Mouse (Mus musculus): Measurements from ENCODE around the gene Gpr152.

DNA sequence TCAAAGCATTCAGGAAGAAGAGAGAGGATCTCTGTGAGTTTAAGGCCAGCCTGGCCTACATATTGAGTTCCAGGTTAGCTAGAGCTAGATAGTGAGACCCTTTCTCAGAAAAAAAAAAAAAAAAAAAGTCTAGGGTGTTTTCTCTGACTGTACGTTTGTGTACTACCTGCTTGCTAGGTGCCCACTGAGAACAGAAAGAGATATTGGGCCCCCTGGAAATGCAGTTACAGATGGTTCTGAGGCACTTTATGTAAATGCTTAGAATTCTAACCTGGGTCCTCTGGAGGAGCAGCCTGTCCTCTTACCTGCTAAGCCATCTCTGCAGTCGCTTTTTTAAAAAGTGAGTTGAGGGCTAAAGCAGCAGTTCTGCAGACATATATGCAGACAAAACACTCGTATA is 43.8 kb upstream of the Gpr152 start:
- TF ChIP-seq KAT2A (conservative IDR thresholded peaks at IDR 0.05; ENCODE audit: low read depth, low read length), result no peak
- no peak for TF ChIP-seq MAX (IDR thresholded peaks at IDR 0.05; ENCODE audit: low read length)
- TF ChIP-seq CTCF (IDR thresholded peaks at IDR 0.05 in 2 of 3, conservative IDR thresholded peaks at IDR 0.05 in 1 of 3; ENCODE audit: control insufficient read depth in 1 of 3, insufficient read depth in 1 of 3, low read depth in 2 of 3, low read length in 3 of 3, poor library complexity in 1 of 3, severe bottlenecking in 1 of 3), result no peak
- TF ChIP-seq POLR2A (IDR thresholded peaks at IDR 0.05; ENCODE audit: control insufficient read depth in 1 of 2, insufficient read depth in 1 of 2, low read depth in 1 of 2, low read length in 2 of 2, poor library complexity in 1 of 2), result no peak

All from MEL (cell line).